Mouse (Mus musculus) v-Abl transformed pro-B cells (cell line): ENCODE results near the gene D330020A13Rik.
"Not testable (repeated sequence)": the region's sequence is repeated elsewhere in the genome, so short reads cannot be mapped to it uniquely, and the experiment has no call there.

Source experiments
- in situ Hi-C, 2 experiments: fragments of 400-800 bp; cut with MboI; formaldehyde crosslinking; loops; one replicate each; pipeline ENCODE4 v1.15.1; 2025; ENCODE audit not compliant: unreplicated experiment in 2 of 2

Gene D330020A13Rik

GRCm38 (mm10) chr6:120291396-120292009 lies 2.7 kb upstream of the D330020A13Rik start:
- in situ Hi-C loops = no loop called here

- in situ Hi-C loops = no loop called here
These were observed 595 bp downstream of the D330020A13Rik start for GRCm38 (mm10) chr6:120294785-120295133.

GRCm38 (mm10) chr6:120296589-120296988 lies 2.4 kb downstream of the D330020A13Rik start:
- in situ Hi-C loops = not testable (repeated sequence)

- in situ Hi-C loops = no loop called here
These were observed 7.0 kb downstream of the D330020A13Rik start for GRCm38 (mm10) chr6:120301137-120301536.

- in situ Hi-C loops = no loop called here
These were observed 8.7 kb downstream of the D330020A13Rik start for GRCm38 (mm10) chr6:120302755-120303316.

GRCm38 (mm10) chr6:120306859-120307594 lies 12.9 kb downstream of the D330020A13Rik start:
- in situ Hi-C loops = no loop called here

GRCm38 (mm10) chr6:120309338-120309737 lies 15.2 kb downstream of the D330020A13Rik start:
- in situ Hi-C loops = no loop called here

GRCm38 (mm10) chr6:120309787-120310186 lies 15.6 kb downstream of the D330020A13Rik start:
- in situ Hi-C loops = loop anchor here in 1 of 2 experiments (10.0 kb wide), 1 partner anchor 845 kb away; no protein-coding TSS in a partner anchor

- in situ Hi-C loops = loop anchor here in 1 of 2 experiments (10.0 kb wide), 1 partner anchor 848 kb away; no protein-coding TSS in a partner anchor
These were observed 18.3 kb downstream of the D330020A13Rik start for GRCm38 (mm10) chr6:120312443-120312842.

- in situ Hi-C loops = loop anchor here in 1 of 2 experiments (10.0 kb wide), 1 partner anchor 854 kb away; no protein-coding TSS in a partner anchor
These were observed 24.3 kb downstream of the D330020A13Rik start for GRCm38 (mm10) chr6:120318303-120318940.

- in situ Hi-C loops = loop anchor here in 1 of 2 experiments (10.0 kb wide), 1 partner anchor 854 kb away; no protein-coding TSS in a partner anchor
These were observed 25.0 kb downstream of the D330020A13Rik start for GRCm38 (mm10) chr6:120319129-120319528.

- in situ Hi-C loops = loop anchor here (5.0 to 10.0 kb wide), 5 partner anchors 98 to 866 kb away; no protein-coding TSS in a partner anchor
These were observed 26.2 kb downstream of the D330020A13Rik start for GRCm38 (mm10) chr6:120320369-120320768.

- in situ Hi-C loops = loop anchor here (5.0 to 10.0 kb wide), 5 partner anchors 102 to 870 kb away; no protein-coding TSS in a partner anchor
These were observed 30.2 kb downstream of the D330020A13Rik start for GRCm38 (mm10) chr6:120324295-120324927.

- in situ Hi-C loops = loop anchor here in 1 of 2 experiments (25.0 kb wide), 1 partner anchor 345 kb away; no protein-coding TSS in a partner anchor
These were observed 38.2 kb downstream of the D330020A13Rik start for GRCm38 (mm10) chr6:120332351-120332750.

GRCm38 (mm10) chr6:120343992-120344391 lies 49.8 kb downstream of the D330020A13Rik start:
- in situ Hi-C loops = loop anchor here in 1 of 2 experiments (25.0 kb wide), 1 partner anchor 357 kb away; no protein-coding TSS in a partner anchor
